Mouse (Mus musculus) forebrain, embryonic 12.5 days (tissue): ENCODE measurements around the gene 2010111I01Rik. TPM values are rescaled to one million over a fixed set of nuclear protein-coding genes. Genes with fewer than 3 reads are reported as not detected.
"Not testable (repeated sequence)": the region's sequence is repeated elsewhere in the genome, so short reads cannot be mapped to it uniquely, and the experiment has no call there.

Source experiments
- ATAC-seq: fragments of 200-750 bp; cut with Nextera tagmentation; 2 replicates; pipeline ENCODE4 v1.8.0; 2017; ENCODE audit warnings: moderate TSS enrichment; ENCODE audit not compliant: low FRiP score
- H3K27ac ChIP-seq: fragments of 300-500 bp; sonication (generic); 2 replicates; pipeline ENCODE4 v1.5.1; 2016; ENCODE audit warnings: mild to moderate bottlenecking
- H3K27me3 ChIP-seq: fragments of 300-500 bp; sonication (generic); 2 replicates; pipeline ENCODE4 v1.6.1; 2016; ENCODE audit warnings: mild to moderate bottlenecking
- H3K36me3 ChIP-seq: fragments of 300-500 bp; sonication (generic); replicated peaks from 2 replicates; pipeline ENCODE4 v1.6.1; 2016; ENCODE audit warnings: mild to moderate bottlenecking
- H3K4me1 ChIP-seq: fragments of 300-500 bp; sonication (generic); 2 replicates; pipeline ENCODE4 v1.6.1; 2016
- H3K4me2 ChIP-seq: fragments of 300-500 bp; sonication (generic); 2 replicates; pipeline ENCODE4 v1.6.1; 2016; ENCODE audit warnings: mild to moderate bottlenecking, moderate library complexity
- H3K4me3 ChIP-seq: fragments of 300-500 bp; sonication (generic); replicated peaks from 2 replicates; pipeline ENCODE4 v1.5.1; 2016; ENCODE audit warnings: mild to moderate bottlenecking
- H3K9ac ChIP-seq: fragments of 300-500 bp; sonication (generic); 2 replicates; pipeline ENCODE4 v1.6.1; 2016; ENCODE audit warnings: mild to moderate bottlenecking
- H3K9me3 ChIP-seq: fragments of 300-500 bp; sonication (generic); 2 replicates; pipeline ENCODE4 v1.6.1; 2016
- WGBS: fragments of 180-500 bp; shearing (Covaris S2); methylation state at CpG from one replicate; pipeline ENCODE4 v1.1.7; 2016; 5-methylcytosine and 5-hydroxymethylcytosine counted together
- polyA plus RNA-seq: library from polyadenylated mRNA; unstranded; fragments of >200 nt; fragmentation: Nextera tagmentation; extraction: Ambion mirVana; gene quantifications from 2 replicates; pipeline ENCODE4 v1.2.1, GENCODE M21; 2016

The 2010111I01Rik gene
- polyA plus RNA-seq, 1 experiment from 2014 or later = 34.3 TPM

GRCm38 (mm10) chr13:63309563-63309962, 344.9 kb downstream of the 2010111I01Rik start:
- no peak overlapping the region for H3K9ac ChIP-seq
- H3K27ac ChIP-seq = no peak overlapping the region
- no peak overlapping the region for H3K4me2 ChIP-seq
- no peak for ATAC-seq
- H3K4me3 ChIP-seq = no peak overlapping the region
- no peaks in the 10 kb centered on the region for H3K27me3 ChIP-seq
- H3K36me3 ChIP-seq = peaks cover 21% of the 10 kb centered on the region; the same call in 1 of the 2 replicates
- WGBS = 86% methylated on average over 3 of the region's 3 CpGs
- peaks cover 4% of the 10 kb centered on the region for H3K4me1 ChIP-seq
- H3K9me3 ChIP-seq = no peaks in the 10 kb centered on the region

GRCm38 (mm10) chr13:63311156-63311555, 346.5 kb downstream of the 2010111I01Rik start:
- no peaks in the 10 kb centered on the region for H3K9me3 ChIP-seq
- no peak overlapping the region for H3K27ac ChIP-seq
- H3K9ac ChIP-seq = no peak overlapping the region
- ATAC-seq = no peak
- WGBS = 64% methylated on average over 2 of the region's 2 CpGs
- no peaks in the 10 kb centered on the region for H3K27me3 ChIP-seq
- H3K4me3 ChIP-seq = no peak overlapping the region
- no peaks in the 10 kb centered on the region; the same call in 1 of the 2 replicates for H3K4me1 ChIP-seq
- H3K4me2 ChIP-seq = no peak overlapping the region
- H3K36me3 ChIP-seq = peaks cover 19% of the 10 kb centered on the region; the same call in 1 of the 2 replicates

- H3K9me3 ChIP-seq = no peaks in the 10 kb centered on the region
- no peak for ATAC-seq
- WGBS = 95% methylated on average over 1 of the region's 1 CpGs
- H3K4me3 ChIP-seq = no peak overlapping the region
- H3K4me2 ChIP-seq = no peak overlapping the region
- no peak overlapping the region for H3K27ac ChIP-seq
- H3K36me3 ChIP-seq = peaks cover 15% of the 10 kb centered on the region
- H3K9ac ChIP-seq = no peak overlapping the region
- no peaks in the 10 kb centered on the region; the same call in 1 of the 2 replicates for H3K4me1 ChIP-seq
- H3K27me3 ChIP-seq = no peaks in the 10 kb centered on the region
Measured at GRCm38 (mm10) chr13:63313247-63313646, 348.6 kb downstream of the 2010111I01Rik start.

- 85% methylated on average over 12 of the region's 12 CpGs for WGBS
- Histone ChIP-seq H3K9me3 (no peaks in the 10 kb centered on the region), H3K4me1 (no peaks in the 10 kb centered on the region; the same call in 1 of the 2 replicates), H3K9ac (no peak overlapping the region), H3K4me2 (no peak overlapping the region), H3K36me3 (peaks cover 12% of the 10 kb centered on the region), H3K27me3 (no peaks in the 10 kb centered on the region), H3K27ac (no peak overlapping the region), H3K4me3 (no peak overlapping the region)
- ATAC-seq = no peak
Measured at GRCm38 (mm10) chr13:63313748-63314607, 349.3 kb downstream of the 2010111I01Rik start.

- Histone ChIP-seq H3K4me2 (no peak overlapping the region), H3K9ac (no peak overlapping the region), H3K4me1 (no peaks in the 10 kb centered on the region; the same call in 1 of the 2 replicates), H3K4me3 (no peak overlapping the region), H3K9me3 (no peaks in the 10 kb centered on the region), H3K36me3 (peaks cover 12% of the 10 kb centered on the region), H3K27ac (no peak overlapping the region), H3K27me3 (no peaks in the 10 kb centered on the region)
- 85% methylated on average over 4 of the region's 4 CpGs for WGBS
- ATAC-seq = no peak
Measured at GRCm38 (mm10) chr13:63314608-63314920, 349.9 kb downstream of the 2010111I01Rik start.

GRCm38 (mm10) chr13:63315111-63315510, 350.4 kb downstream of the 2010111I01Rik start:
- WGBS = 100% methylated on average over 4 of the region's 4 CpGs
- not testable (repeated sequence) for H3K27ac ChIP-seq, H3K4me2 ChIP-seq, H3K9ac ChIP-seq, ATAC-seq, H3K4me3 ChIP-seq, H3K9me3 ChIP-seq, H3K4me1 ChIP-seq, H3K27me3 ChIP-seq
- peaks cover 12% of the 10 kb centered on the region for H3K36me3 ChIP-seq

- Histone ChIP-seq H3K27ac (no peak overlapping the region), H3K9me3 (no peaks in the 10 kb centered on the region), H3K4me2 (no peak overlapping the region), H3K4me1 (no peaks in the 10 kb centered on the region; the same call in 1 of the 2 replicates), H3K4me3 (no peak overlapping the region), H3K36me3 (peaks cover 12% of the 10 kb centered on the region), H3K9ac (no peak overlapping the region), H3K27me3 (no peaks in the 10 kb centered on the region)
- no peak for ATAC-seq
- 91% methylated on average over 6 of the region's 6 CpGs for WGBS
Measured at GRCm38 (mm10) chr13:63315777-63316176, 351.1 kb downstream of the 2010111I01Rik start.

DNA sequence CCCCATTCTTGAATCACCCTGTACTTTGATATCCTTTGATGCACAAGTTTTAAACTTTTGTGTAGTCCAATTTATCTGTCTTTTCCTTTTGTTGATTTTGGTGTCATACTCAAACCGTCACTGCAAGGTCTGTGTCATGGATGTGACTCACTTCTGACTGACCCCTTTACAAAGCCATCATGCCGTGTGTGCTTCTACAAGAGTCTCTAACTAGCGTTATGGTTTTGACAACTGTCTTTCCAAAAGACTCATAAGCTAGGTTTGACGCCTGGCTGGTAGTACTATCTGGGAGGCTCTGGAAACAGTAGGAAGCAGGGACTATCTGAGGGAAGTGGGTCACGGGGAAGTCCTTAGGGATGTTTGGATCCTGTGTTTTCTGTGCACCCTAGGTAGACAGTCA, 351.7 kb downstream of the 2010111I01Rik start:
- H3K9ac ChIP-seq = no peak overlapping the region
- no peaks in the 10 kb centered on the region for H3K27me3 ChIP-seq
- peaks cover 8% of the 10 kb centered on the region for H3K36me3 ChIP-seq
- no peak for ATAC-seq
- H3K4me2 ChIP-seq = no peak overlapping the region
- no peak overlapping the region for H3K27ac ChIP-seq
- H3K9me3 ChIP-seq = no peaks in the 10 kb centered on the region
- WGBS = 91% methylated on average over 5 of the region's 5 CpGs
- no peaks in the 10 kb centered on the region; the same call in 1 of the 2 replicates for H3K4me1 ChIP-seq
- H3K4me3 ChIP-seq = no peak overlapping the region

- no peak overlapping the region for H3K9ac ChIP-seq
- H3K4me2 ChIP-seq = no peak overlapping the region
- ATAC-seq = no peak
- H3K36me3 ChIP-seq = peaks cover 10% of the 10 kb centered on the region
- H3K27ac ChIP-seq = no peak overlapping the region
- H3K9me3 ChIP-seq = no peaks in the 10 kb centered on the region
- no peak overlapping the region for H3K4me3 ChIP-seq
- H3K27me3 ChIP-seq = no peaks in the 10 kb centered on the region
- WGBS = 58% methylated on average over 7 of the region's 7 CpGs
- no peaks in the 10 kb centered on the region; the same call in 1 of the 2 replicates for H3K4me1 ChIP-seq
Measured at GRCm38 (mm10) chr13:63317681-63318104, 353.0 kb downstream of the 2010111I01Rik start.

DNA sequence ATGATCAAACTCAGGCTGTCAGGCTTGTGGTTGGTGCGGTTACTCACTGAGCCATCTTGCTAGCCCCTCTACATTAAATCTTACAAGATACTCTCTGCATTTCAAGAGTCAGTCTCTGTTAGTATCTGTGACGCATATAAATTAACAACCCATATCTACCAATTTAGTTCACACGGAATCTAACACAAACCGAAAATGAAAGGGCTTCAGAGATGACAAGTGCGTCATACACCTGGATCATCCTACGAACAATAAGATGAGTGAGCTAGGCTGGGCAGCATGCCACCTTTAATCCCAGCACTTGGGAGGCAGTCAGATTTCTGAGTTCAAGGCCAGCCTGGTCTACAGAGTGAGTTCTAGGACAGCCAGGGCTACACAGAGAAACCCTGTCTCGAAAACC, 355.1 kb downstream of the 2010111I01Rik start:
- Histone ChIP-seq H3K9ac (no peak overlapping the region), H3K27ac (no peak overlapping the region), H3K4me1 (peaks cover 4% of the 10 kb centered on the region; the same call in 1 of the 2 replicates), H3K27me3 (no peaks in the 10 kb centered on the region), H3K4me3 (no peak overlapping the region), H3K9me3 (no peaks in the 10 kb centered on the region), H3K4me2 (no peak overlapping the region), H3K36me3 (peaks cover 9% of the 10 kb centered on the region)
- ATAC-seq = no peak
- WGBS = 97% methylated on average over 7 of the region's 7 CpGs

GRCm38 (mm10) chr13:63321689-63322088, 357.0 kb downstream of the 2010111I01Rik start:
- Histone ChIP-seq H3K27ac (no peak overlapping the region), H3K36me3 (peaks cover 4% of the 10 kb centered on the region), H3K4me1 (peaks cover 4% of the 10 kb centered on the region; the same call in 1 of the 2 replicates), H3K4me2 (no peak overlapping the region), H3K9ac (no peak overlapping the region), H3K9me3 (no peaks in the 10 kb centered on the region), H3K4me3 (no peak overlapping the region), H3K27me3 (no peaks in the 10 kb centered on the region)
- no peak for ATAC-seq
- 73% methylated on average over 5 of the region's 5 CpGs for WGBS

GRCm38 (mm10) chr13:63322756-63323155, 358.1 kb downstream of the 2010111I01Rik start:
- Histone ChIP-seq H3K4me3 (no peak overlapping the region), H3K27me3 (no peaks in the 10 kb centered on the region), H3K36me3 (peaks cover 4% of the 10 kb centered on the region; the same call in 1 of the 2 replicates), H3K4me2 (no peak overlapping the region), H3K27ac (no peak overlapping the region), H3K4me1 (peaks cover 4% of the 10 kb centered on the region; the same call in 1 of the 2 replicates), H3K9ac (no peak overlapping the region), H3K9me3 (no peaks in the 10 kb centered on the region)
- no peak for ATAC-seq
- 84% methylated on average over 6 of the region's 6 CpGs for WGBS
